Mouse (Mus musculus): Measurements from ENCODE around the gene Depdc7. TPM values are rescaled to one million over a fixed set of nuclear protein-coding genes. Genes with fewer than 3 reads are reported as not detected.

Gene Depdc7
- polyA plus RNA-seq, 1 experiment from 2014 or later = 4.0 TPM

- H3K27ac ChIP-seq (replicated peaks in 1 of 2; ENCODE audit: control insufficient read depth in 1 of 2, insufficient read depth in 1 of 2, low read depth in 2 of 2, low read length in 2 of 2) = no peak overlapping the region
- peaks cover 5 to 17% of the 10 kb centered on the region in 2 experiments for H3K4me1 ChIP-seq (ENCODE audit: control insufficient read depth in 2 of 2, insufficient read depth in 2 of 2, low read length in 2 of 2)
- no peaks in the 10 kb centered on the region for H3K27me3 ChIP-seq (ENCODE audit: control insufficient read depth, insufficient read depth, low read length)
- H3K36me3 ChIP-seq (ENCODE audit: control insufficient read depth, insufficient read depth, low read length) = no peaks in the 10 kb centered on the region
- ATAC-seq (ENCODE audit: insufficient number of reproducible peaks, insufficient read depth, low FRiP score, low read depth) = no peak
- H3K9me3 ChIP-seq (ENCODE audit: control insufficient read depth, low read length) = no peaks in the 10 kb centered on the region
- H3K4me3 ChIP-seq (ENCODE audit: control insufficient read depth in 1 of 2, insufficient read depth in 1 of 2, low read depth in 1 of 2, low read length in 2 of 2) = no peak overlapping the region
- H3K4me2 ChIP-seq (ENCODE audit: low read length) = no peak overlapping the region
- no peak overlapping the region for H3K9ac ChIP-seq (ENCODE audit: low read length)
- 34% methylated on average over 15 of the region's 15 CpGs for WGBS
Measured at GRCm38 (mm10) chr2:104714254-104714691, 28.4 kb downstream of the Depdc7 start.

DNA sequence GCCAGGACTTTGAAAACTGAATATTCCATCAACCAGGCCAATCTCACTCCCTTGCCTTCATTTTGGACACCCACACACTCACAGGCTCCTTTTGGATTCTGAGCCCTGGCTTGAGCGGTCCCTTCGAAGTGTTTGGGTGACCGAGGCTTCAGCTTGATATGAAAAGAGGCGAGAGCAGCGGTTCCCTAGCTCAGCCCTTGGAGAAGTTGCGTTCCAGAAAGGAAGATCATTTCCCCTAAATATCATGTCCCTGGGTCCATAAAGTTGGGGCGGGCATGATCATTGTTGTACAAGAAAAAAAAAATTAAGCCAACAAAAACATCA is 30.2 kb downstream of the Depdc7 start:
- Histone ChIP-seq H3K9me3 (ENCODE audit: control insufficient read depth, low read length) (no peaks in the 10 kb centered on the region), H3K9ac (ENCODE audit: low read length) (peak overlapping the region; percentile 82), H3K4me1 (ENCODE audit: control insufficient read depth in 2 of 2, insufficient read depth in 2 of 2, low read length in 2 of 2) (peaks cover 5 to 17% of the 10 kb centered on the region in 2 experiments), H3K36me3 (ENCODE audit: control insufficient read depth, insufficient read depth, low read length) (no peaks in the 10 kb centered on the region), H3K4me2 (ENCODE audit: low read length) (peak overlapping the region; percentile 65), H3K27ac (replicated peaks in 1 of 2; ENCODE audit: control insufficient read depth in 1 of 2, insufficient read depth in 1 of 2, low read depth in 2 of 2, low read length in 2 of 2) (peak overlapping the region; percentile 42 to 78; a peak in 2 of 4 replicates), H3K27me3 (ENCODE audit: control insufficient read depth, insufficient read depth, low read length) (no peaks in the 10 kb centered on the region), H3K4me3 (ENCODE audit: control insufficient read depth in 1 of 2, insufficient read depth in 1 of 2, low read depth in 1 of 2, low read length in 2 of 2) (peak overlapping the region; percentile 84 to 89)
- no peak for ATAC-seq (ENCODE audit: insufficient number of reproducible peaks, insufficient read depth, low FRiP score, low read depth)
- WGBS = 4% methylated on average over 7 of the region's 7 CpGs

DNA sequence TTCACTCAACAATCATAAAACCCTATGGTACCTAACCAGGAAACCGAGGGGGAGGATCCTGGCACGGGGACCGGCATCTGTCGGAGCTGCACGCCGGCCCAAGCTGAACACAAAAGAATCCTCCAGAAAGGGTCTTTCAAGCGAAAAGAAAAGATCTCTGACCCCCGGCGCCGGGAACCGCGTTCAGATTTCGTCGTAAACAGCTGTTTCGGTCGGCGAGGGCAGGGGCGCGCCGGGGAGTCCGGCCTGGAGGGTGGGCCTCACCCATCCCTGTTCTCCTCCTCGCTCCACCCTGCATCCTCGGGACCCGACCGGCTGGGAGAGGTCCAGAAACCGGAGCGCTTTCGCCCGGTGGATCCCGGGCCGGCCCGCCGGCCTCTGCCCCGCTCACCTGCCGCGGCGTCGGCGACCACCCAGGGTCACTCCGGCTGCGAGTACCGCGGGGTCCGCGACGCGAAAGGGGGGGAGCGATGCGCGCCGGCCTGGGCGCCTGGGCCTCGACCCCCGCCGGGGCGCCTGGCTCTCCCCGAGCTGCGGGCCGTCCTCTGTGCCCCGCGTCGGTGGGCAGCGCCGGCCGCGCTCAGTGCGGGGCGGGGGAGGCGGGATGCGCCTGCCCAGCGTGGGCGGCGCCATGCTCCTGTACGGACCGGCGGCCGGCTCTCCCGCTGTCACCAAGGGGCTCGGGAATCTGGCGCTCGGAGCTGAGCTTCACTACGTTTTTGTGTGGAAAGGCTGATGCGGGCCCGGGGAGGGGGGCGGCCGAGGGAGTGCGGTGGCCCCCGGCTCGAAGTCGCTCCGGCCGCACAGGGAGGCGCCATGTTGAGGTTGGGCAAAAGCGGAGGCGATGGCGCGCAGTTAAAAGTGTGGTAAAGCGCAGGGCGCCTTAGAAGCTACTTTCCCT is 30.8 kb downstream of the Depdc7 start, which contains the start of gene Tcp11l1:
TSS of gene Tcp11l1 (minus strand) at position 585 of the 901 bp plus-strand sequence.
- H3K4me3 ChIP-seq (ENCODE audit: control insufficient read depth in 1 of 2, insufficient read depth in 1 of 2, low read depth in 1 of 2, low read length in 2 of 2) = peak within 1 kb of the TSS; percentile 84 to 89
- H3K27ac ChIP-seq (replicated peaks in 1 of 2; ENCODE audit: control insufficient read depth in 1 of 2, insufficient read depth in 1 of 2, low read depth in 2 of 2, low read length in 2 of 2) = peak within 1 kb of the TSS; percentile 42 to 78
- H3K9me3 ChIP-seq (ENCODE audit: control insufficient read depth, low read length) = no peaks in the 10 kb centered on the region
- peak within 1 kb of the TSS; percentile 82 for H3K9ac ChIP-seq (ENCODE audit: low read length)
- peak within 1 kb of the TSS; percentile 65 for H3K4me2 ChIP-seq (ENCODE audit: low read length)
- no peaks in the 10 kb centered on the region for H3K36me3 ChIP-seq (ENCODE audit: control insufficient read depth, insufficient read depth, low read length)
- H3K27me3 ChIP-seq (ENCODE audit: control insufficient read depth, insufficient read depth, low read length) = no peaks in the 10 kb centered on the region
- ATAC-seq (ENCODE audit: insufficient number of reproducible peaks, insufficient read depth, low FRiP score, low read depth) = peak; percentile 74; the same call in 1 of the 2 replicates
- H3K4me1 ChIP-seq (ENCODE audit: control insufficient read depth in 2 of 2, insufficient read depth in 2 of 2, low read length in 2 of 2) = peaks cover 5 to 17% of the 10 kb centered on the region in 2 experiments
- under 1% methylated on average over 75 of the region's 99 CpGs for WGBS

DNA sequence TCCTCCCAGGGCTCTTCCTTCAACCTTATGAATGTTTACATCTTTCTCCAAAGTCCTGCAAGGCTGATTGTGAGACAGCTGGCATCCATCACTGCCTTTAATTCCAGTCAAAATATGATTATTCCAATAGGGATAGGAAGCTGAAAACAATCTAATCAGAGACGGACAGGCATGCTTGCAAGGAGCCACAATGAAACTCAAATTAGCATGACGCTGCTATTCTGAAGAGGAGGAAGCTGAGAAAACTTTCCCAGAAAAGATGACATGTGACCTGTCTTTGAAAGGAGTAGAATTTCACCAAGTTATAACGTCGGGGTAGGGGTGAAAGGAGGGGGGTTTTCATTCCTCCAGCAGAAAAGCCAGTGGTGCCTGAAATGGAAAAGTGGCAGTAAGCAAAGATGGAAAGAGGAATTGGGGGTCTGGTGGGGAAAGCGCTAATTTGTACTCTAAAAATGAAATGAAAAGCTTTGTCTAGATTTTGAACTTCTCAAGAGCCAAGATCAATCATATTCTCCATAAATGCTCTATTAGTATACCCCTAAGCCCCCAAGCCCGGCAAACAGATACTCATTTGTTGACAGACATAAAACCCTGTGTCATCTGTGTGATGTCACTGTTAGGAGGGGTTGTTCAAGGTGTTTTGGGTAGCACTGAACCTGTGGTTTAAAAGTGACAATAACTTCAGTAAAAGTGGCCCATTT is 31.9 kb downstream of the Depdc7 start:
- H3K4me1 ChIP-seq (ENCODE audit: control insufficient read depth in 2 of 2, insufficient read depth in 2 of 2, low read length in 2 of 2) = peaks cover 5 to 17% of the 10 kb centered on the region in 2 experiments
- H3K4me2 ChIP-seq (ENCODE audit: low read length) = peak overlapping the region; percentile 65
- peaks cover 7% of the 10 kb centered on the region; the same call in 1 of the 2 replicates for H3K36me3 ChIP-seq (ENCODE audit: control insufficient read depth, insufficient read depth, low read length)
- no peaks in the 10 kb centered on the region for H3K27me3 ChIP-seq (ENCODE audit: control insufficient read depth, insufficient read depth, low read length)
- H3K9ac ChIP-seq (ENCODE audit: low read length) = no peak overlapping the region
- no peaks in the 10 kb centered on the region for H3K9me3 ChIP-seq (ENCODE audit: control insufficient read depth, low read length)
- H3K4me3 ChIP-seq (ENCODE audit: control insufficient read depth in 1 of 2, insufficient read depth in 1 of 2, low read depth in 1 of 2, low read length in 2 of 2) = peak overlapping the region in 1 of 2 experiments; percentile 84; a peak in 2 of 4 replicates
- ATAC-seq (ENCODE audit: insufficient number of reproducible peaks, insufficient read depth, low FRiP score, low read depth) = no peak
- H3K27ac ChIP-seq (replicated peaks in 1 of 2; ENCODE audit: control insufficient read depth in 1 of 2, insufficient read depth in 1 of 2, low read depth in 2 of 2, low read length in 2 of 2) = no peak overlapping the region
- 40% methylated on average over 6 of the region's 6 CpGs for WGBS

GRCm38 (mm10) chr2:104709786-104710337 is 32.8 kb downstream of the Depdc7 start:
- Histone ChIP-seq H3K27ac (replicated peaks in 1 of 2; ENCODE audit: control insufficient read depth in 1 of 2, insufficient read depth in 1 of 2, low read depth in 2 of 2, low read length in 2 of 2) (no peak overlapping the region; a peak in 1 of 4 replicates), H3K9me3 (ENCODE audit: control insufficient read depth, low read length) (no peaks in the 10 kb centered on the region), H3K36me3 (ENCODE audit: control insufficient read depth, insufficient read depth, low read length) (peaks cover 16% of the 10 kb centered on the region; the same call in 1 of the 2 replicates), H3K9ac (ENCODE audit: low read length) (peak overlapping the region; percentile 3; the same call in 1 of the 2 replicates), H3K27me3 (ENCODE audit: control insufficient read depth, insufficient read depth, low read length) (no peaks in the 10 kb centered on the region), H3K4me1 (ENCODE audit: control insufficient read depth in 2 of 2, insufficient read depth in 2 of 2, low read length in 2 of 2) (peaks cover 5 to 17% of the 10 kb centered on the region in 2 experiments), H3K4me3 (ENCODE audit: control insufficient read depth in 1 of 2, insufficient read depth in 1 of 2, low read depth in 1 of 2, low read length in 2 of 2) (no peak overlapping the region), H3K4me2 (ENCODE audit: low read length) (no peak overlapping the region)
- 29% methylated on average over 6 of the region's 6 CpGs for WGBS
- no peak for ATAC-seq (ENCODE audit: insufficient number of reproducible peaks, insufficient read depth, low FRiP score, low read depth)

- Histone ChIP-seq H3K27me3 (ENCODE audit: control insufficient read depth, insufficient read depth, low read length) (no peaks in the 10 kb centered on the region), H3K36me3 (ENCODE audit: control insufficient read depth, insufficient read depth, low read length) (peaks cover 25% of the 10 kb centered on the region; the same call in 1 of the 2 replicates), H3K27ac (replicated peaks in 1 of 2; ENCODE audit: control insufficient read depth in 1 of 2, insufficient read depth in 1 of 2, low read depth in 2 of 2, low read length in 2 of 2) (no peak overlapping the region), H3K4me3 (ENCODE audit: control insufficient read depth in 1 of 2, insufficient read depth in 1 of 2, low read depth in 1 of 2, low read length in 2 of 2) (no peak overlapping the region), H3K4me1 (ENCODE audit: control insufficient read depth in 2 of 2, insufficient read depth in 2 of 2, low read length in 2 of 2) (no peaks in the 10 kb centered on the region; a peak in 1 of 4 replicates), H3K4me2 (ENCODE audit: low read length) (no peak overlapping the region), H3K9me3 (ENCODE audit: control insufficient read depth, low read length) (no peaks in the 10 kb centered on the region), H3K9ac (ENCODE audit: low read length) (no peak overlapping the region)
- ATAC-seq (ENCODE audit: insufficient number of reproducible peaks, insufficient read depth, low FRiP score, low read depth) = no peak
- 86% methylated on average over 3 of the region's 3 CpGs for WGBS
Measured at GRCm38 (mm10) chr2:104704355-104704754, 38.3 kb downstream of the Depdc7 start.

DNA sequence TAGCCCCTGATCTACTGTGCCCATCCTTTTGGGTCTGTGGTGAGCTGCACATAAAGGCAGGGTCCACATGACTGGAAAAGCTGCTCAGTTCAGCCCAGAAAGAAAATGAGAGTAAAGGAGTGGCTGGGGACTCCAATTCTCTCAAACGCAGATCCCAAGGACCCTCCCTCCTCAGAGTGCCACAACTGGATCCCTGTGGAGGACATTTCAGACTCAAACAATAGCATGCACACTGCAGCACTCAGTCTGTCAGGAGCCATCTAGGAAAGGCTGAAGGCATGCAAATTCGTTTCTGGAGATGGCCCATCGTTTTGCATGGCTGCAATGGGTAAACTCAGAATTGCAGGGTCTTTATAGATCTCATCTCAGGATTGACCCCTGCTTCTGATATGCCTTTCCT is 39.5 kb downstream of the Depdc7 start:
- Histone ChIP-seq H3K4me1 (ENCODE audit: control insufficient read depth in 2 of 2, insufficient read depth in 2 of 2, low read length in 2 of 2) (no peaks in the 10 kb centered on the region), H3K27ac (replicated peaks in 1 of 2; ENCODE audit: control insufficient read depth in 1 of 2, insufficient read depth in 1 of 2, low read depth in 2 of 2, low read length in 2 of 2) (no peak overlapping the region), H3K4me3 (ENCODE audit: control insufficient read depth in 1 of 2, insufficient read depth in 1 of 2, low read depth in 1 of 2, low read length in 2 of 2) (no peak overlapping the region), H3K36me3 (ENCODE audit: control insufficient read depth, insufficient read depth, low read length) (peaks cover 25% of the 10 kb centered on the region; the same call in 1 of the 2 replicates), H3K4me2 (ENCODE audit: low read length) (no peak overlapping the region), H3K9ac (ENCODE audit: low read length) (no peak overlapping the region), H3K9me3 (ENCODE audit: control insufficient read depth, low read length) (no peaks in the 10 kb centered on the region), H3K27me3 (ENCODE audit: control insufficient read depth, insufficient read depth, low read length) (no peaks in the 10 kb centered on the region)
- no peak for ATAC-seq (ENCODE audit: insufficient number of reproducible peaks, insufficient read depth, low FRiP score, low read depth)
- 80% methylated on average over 3 of the region's 3 CpGs for WGBS
